13 mouse cellular contexts compared by ENCODE assay signal in genomic region chr2:26607056-26607910, GRCm38 (mm10). TPM values are rescaled to one million over a fixed set of nuclear protein-coding genes. Genes with fewer than 3 reads are reported as not detected.
A peak's percentile ranks its signal among the peaks of the same experiment; 100 is the strongest.
DNase-seq lines count a peak whose midpoint lies in the region; ATAC-seq and TF ChIP-seq lines count a peak whose summit lies in the region.
"Had no signal": no experiment of that assay in that cellular context is flagged by ENCODE, and none has a peak within 500 bp of the region (broad histone marks: within the 10 kb centered on the region; RNA-seq: fewer than 3 reads in every experiment).

No protein-coding gene starts in this region.

- H3K9me3 ChIP-seq in kidney, embryonic 14.5 days (ENCODE audit: control insufficient read depth, low read length): no peaks in the 10 kb centered on the region
- no peaks in the 10 kb centered on the region for H3K9me3 ChIP-seq in lung, embryonic 14.5 days (ENCODE audit: low read depth, low read length)
- H3K9me3 ChIP-seq: liver, embryonic 13.5 days had no signal

- H3K4me3 ChIP-seq in kidney, adult 2 months (ENCODE audit: insufficient read depth, low read depth, low read length): no peak overlapping the region
- H3K4me3 ChIP-seq in kidney, embryonic 14.5 days (ENCODE audit: low read length): no peak overlapping the region
- no peak overlapping the region for H3K4me3 ChIP-seq in lung, embryonic 14.5 days (ENCODE audit: low read depth, low read length)
- H3K4me3 ChIP-seq: layer of hippocampus, adult 2 months; liver, embryonic 13.5 days had no signal

- no peak overlapping the region for H3K4me2 ChIP-seq in kidney, embryonic 14.5 days (replicated peaks; ENCODE audit: low read depth, low read length)
- no peak overlapping the region for H3K4me2 ChIP-seq in lung, embryonic 14.5 days
- H3K4me2 ChIP-seq: liver, embryonic 13.5 days had no signal

- no peak for TF ChIP-seq CTCF in kidney, adult 2 months (conservative IDR thresholded peaks at IDR 0.05; ENCODE audit: insufficient read depth, insufficient read length, low read depth, low read length)
- no peak for TF ChIP-seq CTCF in lung, embryonic 14.5 days (IDR thresholded peaks at IDR 0.05; ENCODE audit: low read depth)

- no peak overlapping the region for H3K27ac ChIP-seq in kidney, adult 2 months (ENCODE audit: insufficient read depth, low read depth, low read length)
- H3K27ac ChIP-seq in kidney, embryonic 14.5 days (ENCODE audit: low read depth, low read length): no peak overlapping the region
- peak overlapping the region; percentile 44 for H3K27ac ChIP-seq in lung, embryonic 14.5 days (ENCODE audit: low read depth)
- H3K27ac ChIP-seq: layer of hippocampus, adult 2 months; liver, embryonic 13.5 days had no signal

- ATAC-seq in kidney, embryonic 14.5 days (ENCODE audit: low FRiP score, low TSS enrichment): no peak
- peak; percentile 46 for ATAC-seq in lung, embryonic 14.5 days (ENCODE audit: insufficient read depth)
- no peak for ATAC-seq in granulocyte monocyte progenitor cell, adult 5-6 weeks (replicated peaks; ENCODE audit: poor library complexity, severe bottlenecking)

- H3K27me3 ChIP-seq in kidney, adult 2 months (replicated peaks; ENCODE audit: control insufficient read depth, insufficient read depth, low read length): no peaks in the 10 kb centered on the region
- no peaks in the 10 kb centered on the region for H3K27me3 ChIP-seq in kidney, embryonic 14.5 days (ENCODE audit: control insufficient read depth, insufficient read depth, low read length)
- H3K27me3 ChIP-seq in lung, embryonic 14.5 days (ENCODE audit: insufficient read depth, low read length): no peaks in the 10 kb centered on the region

- no peaks in the 10 kb centered on the region for H3K4me1 ChIP-seq in kidney, adult 2 months (ENCODE audit: control insufficient read depth, insufficient read depth, low read length)
- H3K4me1 ChIP-seq in kidney, embryonic 14.5 days (ENCODE audit: control insufficient read depth, insufficient read depth, low read length): peaks cover 11% of the 10 kb centered on the region; the same call in 1 of the 2 replicates
- H3K4me1 ChIP-seq in lung, embryonic 14.5 days (ENCODE audit: insufficient read depth): peaks cover 12% of the 10 kb centered on the region; the same call in 1 of the 2 replicates

- DNase-seq in kidney, adult 2 months: peak; percentile 33
- peak; percentile 63 for DNase-seq in adipocyte (ENCODE audit: low spot score)
- DNase-seq in heart, adult 9 months (ENCODE audit: low spot score in 2 of 2): peak; percentile 75 to 80
- DNase-seq in lung, embryonic 14.5 days: peak; percentile 78
- DNase-seq in right cerebral cortex, adult 2 months (ENCODE audit: low spot score in 2 of 2): no peak
- DNase-seq in embryo, embryonic 10 days (ENCODE audit: low spot score): no peak
- DNase-seq: gastrocnemius, postnatal 10 days; liver, embryonic 13.5 days had no signal

- 56% methylated on average over 6 of the region's 6 CpGs for WGBS in kidney, adult 2 months
- WGBS in kidney, embryonic 14.5 days: 44% methylated on average over 6 of the region's 6 CpGs
- 22% methylated on average over 6 of the region's 6 CpGs for WGBS in lung, embryonic 14.5 days

- TF ChIP-seq POLR2A in kidney, adult 2 months (IDR thresholded peaks at IDR 0.05; ENCODE audit: low read depth, low read length): no peak

- H3K36me3 ChIP-seq in kidney, adult 2 months (ENCODE audit: control insufficient read depth, insufficient read depth, low read length): no peaks in the 10 kb centered on the region
- no peaks in the 10 kb centered on the region for H3K36me3 ChIP-seq in kidney, embryonic 14.5 days (ENCODE audit: control insufficient read depth, insufficient read depth, low read length)
- H3K36me3 ChIP-seq in lung, embryonic 14.5 days (ENCODE audit: insufficient read depth): no peaks in the 10 kb centered on the region
- H3K36me3 ChIP-seq: liver, embryonic 13.5 days had no signal

- H3K9ac ChIP-seq in kidney, embryonic 14.5 days (ENCODE audit: low read depth, low read length): no peak overlapping the region; the same call in 1 of the 2 replicates
- no peak overlapping the region for H3K9ac ChIP-seq in lung, embryonic 14.5 days
- H3K9ac ChIP-seq: liver, embryonic 13.5 days had no signal

RNA-seq across cellular contexts. Expression of gene Agpat2, which starts 3.1 kb away (rescaled TPM):
- polyA plus RNA-seq in kidney, adult 2 months (2012; rRNA removed): 165 and 192 TPM in 2 replicates
- 30.0 and 41.4 TPM in 2 replicates for polyA plus RNA-seq in kidney, embryonic 14.5 days (2014; fragmentation: Nextera tagmentation; extraction: Ambion mirVana)
- 30.2 and 32.9 TPM in 2 replicates for polyA plus RNA-seq in lung, embryonic 14.5 days (2014; fragmentation: Nextera tagmentation; extraction: Ambion mirVana)
- 42.4 and 46.7 TPM in 2 replicates for total RNA-seq in granulocyte monocyte progenitor cell, adult 5-6 weeks (2014; fragmentation: Nextera tagmentation)
- 50.2 and 55.2 TPM in 2 replicates for total RNA-seq in granulocyte monocyte progenitor cell, adult 5-6 weeks (2017)

RNA-seq across cellular contexts. Expression of gene Gm20532, which starts 20.8 kb away (rescaled TPM):
- polyA plus RNA-seq in kidney, adult 2 months (2012; rRNA removed): not detected in 2 replicates
- polyA plus RNA-seq in kidney, embryonic 14.5 days (2014; fragmentation: Nextera tagmentation; extraction: Ambion mirVana): not detected in 2 replicates
- polyA plus RNA-seq in lung, embryonic 14.5 days (2014; fragmentation: Nextera tagmentation; extraction: Ambion mirVana): not detected in 2 replicates
- not detected in 2 replicates for total RNA-seq in granulocyte monocyte progenitor cell, adult 5-6 weeks (2014; fragmentation: Nextera tagmentation)
- not detected in 2 replicates for total RNA-seq in granulocyte monocyte progenitor cell, adult 5-6 weeks (2017)
- total RNA-seq: layer of hippocampus, adult 2 months had no signal
- polyA plus RNA-seq: cortical plate, adult 2 months; liver, embryonic 13.5 days; neural tube, embryonic 14.5 days had no signal

RNA-seq across cellular contexts. Expression of gene Fam69b, which starts 21.0 kb away (rescaled TPM):
- 12.2 and 14.5 TPM in 2 replicates for polyA plus RNA-seq in kidney, adult 2 months (2012; rRNA removed)
- polyA plus RNA-seq in kidney, embryonic 14.5 days (2014; fragmentation: Nextera tagmentation; extraction: Ambion mirVana): 30.3 and 39.1 TPM in 2 replicates
- 28.3 and 30.0 TPM in 2 replicates for polyA plus RNA-seq in lung, embryonic 14.5 days (2014; fragmentation: Nextera tagmentation; extraction: Ambion mirVana)
- 11.1 and 13.9 TPM in 2 replicates for total RNA-seq in granulocyte monocyte progenitor cell, adult 5-6 weeks (2014; fragmentation: Nextera tagmentation)
- total RNA-seq in granulocyte monocyte progenitor cell, adult 5-6 weeks (2017): 8.3 and 9.3 TPM in 2 replicates

RNA-seq across cellular contexts. Expression of gene Egfl7, which starts 27.5 kb away (rescaled TPM):
- polyA plus RNA-seq in kidney, adult 2 months (2012; rRNA removed): 297 and 304 TPM in 2 replicates
- 172 and 194 TPM in 2 replicates for polyA plus RNA-seq in kidney, embryonic 14.5 days (2014; fragmentation: Nextera tagmentation; extraction: Ambion mirVana)
- 269 and 311 TPM in 2 replicates for polyA plus RNA-seq in lung, embryonic 14.5 days (2014; fragmentation: Nextera tagmentation; extraction: Ambion mirVana)
- 22.7 and 32.6 TPM in 2 replicates for total RNA-seq in granulocyte monocyte progenitor cell, adult 5-6 weeks (2014; fragmentation: Nextera tagmentation)
- 9.6 and 20.4 TPM in 2 replicates for total RNA-seq in granulocyte monocyte progenitor cell, adult 5-6 weeks (2017)

Comparison
In these comparisons a context has a peak if more than half of its experiments do, and no peak if none do; other contexts are left out.
1. DNase-seq: peak in kidney, adult 2 months (single experiment), adipocyte (single experiment), heart, adult 9 months (2 of 2) and lung, embryonic 14.5 days (single experiment); none in right cerebral cortex, adult 2 months (0 of 2) and embryo, embryonic 10 days (single experiment).